Mouse (Mus musculus) hindbrain, embryonic 15.5 days (tissue): ENCODE data around the gene Acsbg2. TPM values are rescaled to one million over a fixed set of nuclear protein-coding genes. Genes with fewer than 3 reads are reported as not detected.

ENCODE experiments used
- ATAC-seq: fragments of 200-750 bp; cut with Nextera tagmentation; 2 replicates; pipeline ENCODE4 v1.8.0; 2017; ENCODE audit warnings: low read depth, moderate number of reproducible peaks, moderate TSS enrichment; ENCODE audit not compliant: low FRiP score
- H3K27ac ChIP-seq: fragments of 300-500 bp; sonication (generic); replicated peaks from 2 replicates; pipeline ENCODE4 v1.5.1; 2015; ENCODE audit warnings: mild to moderate bottlenecking, inconsistent platforms
- H3K27me3 ChIP-seq: fragments of 300-500 bp; sonication (generic); 2 replicates; pipeline ENCODE4 v1.6.1; 2015; ENCODE audit warnings: control low read depth, inconsistent platforms
- H3K36me3 ChIP-seq: fragments of 300-500 bp; sonication (generic); 2 replicates; pipeline ENCODE4 v1.6.1; 2015; ENCODE audit warnings: control low read depth, inconsistent platforms
- H3K4me1 ChIP-seq: fragments of 300-500 bp; sonication (generic); replicated peaks from 2 replicates; pipeline ENCODE4 v1.6.1; 2015; ENCODE audit warnings: control low read depth, inconsistent platforms
- H3K4me2 ChIP-seq: fragments of 300-500 bp; sonication (generic); 2 replicates; pipeline ENCODE4 v1.6.1; 2015; ENCODE audit warnings: moderate library complexity, mild to moderate bottlenecking, inconsistent platforms
- H3K4me3 ChIP-seq: fragments of 300-500 bp; sonication (generic); 2 replicates; pipeline ENCODE4 v1.5.1; 2015; ENCODE audit warnings: mild to moderate bottlenecking, inconsistent platforms
- H3K9ac ChIP-seq: fragments of 300-500 bp; sonication (generic); 2 replicates; pipeline ENCODE4 v1.6.1; 2015; ENCODE audit warnings: inconsistent platforms
- H3K9me3 ChIP-seq: fragments of 300-500 bp; sonication (generic); 2 replicates; pipeline ENCODE4 v1.6.1; 2016; ENCODE audit warnings: control low read depth, inconsistent platforms
- WGBS: fragments of 180-500 bp; shearing (Covaris S2); methylation state at CpG from one replicate; pipeline ENCODE4 v1.1.7; 2015; 5-methylcytosine and 5-hydroxymethylcytosine counted together
- polyA plus RNA-seq: library from polyadenylated mRNA; unstranded; fragments of >200 nt; fragmentation: Nextera tagmentation; extraction: Ambion mirVana; gene quantifications from 2 replicates; pipeline ENCODE4 v1.2.1, GENCODE M21; 2015

Gene Acsbg2
- polyA plus RNA-seq, 1 experiment from 2014 or later = not detected

DNA sequence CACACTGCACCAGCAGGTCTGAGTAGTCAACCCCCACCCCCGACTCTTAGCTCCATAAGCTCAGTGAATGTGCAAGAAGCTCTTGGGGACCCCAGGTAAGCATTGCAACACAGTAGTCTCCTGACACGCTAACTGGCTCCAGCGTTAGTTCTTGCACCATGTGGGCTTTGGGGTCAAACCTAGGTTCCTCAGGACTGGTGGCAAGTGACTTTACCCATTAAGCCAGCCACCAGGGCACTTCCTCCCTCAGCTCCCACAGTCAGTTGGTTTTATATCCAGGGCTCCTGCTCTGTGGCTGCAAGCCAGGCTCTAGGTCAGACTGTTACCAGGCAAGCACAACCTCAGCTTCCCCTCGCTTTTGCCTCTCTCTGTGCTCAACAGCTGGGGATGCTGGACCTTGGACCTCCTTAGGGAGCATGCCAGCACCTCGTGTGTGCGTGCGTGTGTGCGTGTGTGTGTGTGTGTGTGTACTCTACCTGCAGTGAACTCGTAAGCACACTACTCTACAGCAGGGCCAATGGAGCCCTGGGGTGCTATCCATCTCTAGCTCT lies 21.2 kb upstream of the Acsbg2 start:
- 88% methylated on average over 9 of the region's 9 CpGs for WGBS
- Histone ChIP-seq H3K9me3 (no peaks in the 10 kb centered on the region), H3K27me3 (no peaks in the 10 kb centered on the region), H3K4me2 (no peak overlapping the region), H3K4me3 (no peak overlapping the region), H3K9ac (no peak overlapping the region), H3K4me1 (peaks cover 14% of the 10 kb centered on the region), H3K27ac (no peak overlapping the region), H3K36me3 (peaks cover 59% of the 10 kb centered on the region)
- ATAC-seq = no peak

DNA sequence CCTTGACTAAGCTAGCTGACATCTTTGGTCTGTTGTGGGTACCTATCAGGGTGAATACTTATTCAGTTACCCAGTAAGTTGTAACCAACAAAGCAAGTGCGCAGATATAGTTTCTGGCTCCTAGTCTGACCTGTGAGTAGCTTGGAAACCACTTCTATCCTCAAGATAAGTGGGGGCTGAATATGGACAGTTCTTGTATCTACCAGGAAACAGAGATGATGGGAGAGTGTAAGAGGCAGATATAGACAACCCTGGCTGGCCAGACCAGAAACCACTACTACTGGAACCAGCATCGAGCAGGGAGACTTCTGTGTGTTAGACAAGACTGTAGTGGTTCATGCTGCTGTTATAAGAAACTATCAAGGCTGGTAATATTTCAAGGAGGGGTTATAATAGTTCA lies 15.8 kb upstream of the Acsbg2 start:
- 99% methylated on average over 2 of the region's 2 CpGs for WGBS
- H3K36me3 ChIP-seq = peaks cover 45% of the 10 kb centered on the region
- H3K9ac ChIP-seq = no peak overlapping the region
- no peak overlapping the region for H3K4me2 ChIP-seq
- no peak for ATAC-seq
- H3K4me3 ChIP-seq = no peak overlapping the region
- no peaks in the 10 kb centered on the region for H3K27me3 ChIP-seq
- no peaks in the 10 kb centered on the region for H3K9me3 ChIP-seq
- no peak overlapping the region for H3K27ac ChIP-seq
- H3K4me1 ChIP-seq = no peaks in the 10 kb centered on the region

DNA sequence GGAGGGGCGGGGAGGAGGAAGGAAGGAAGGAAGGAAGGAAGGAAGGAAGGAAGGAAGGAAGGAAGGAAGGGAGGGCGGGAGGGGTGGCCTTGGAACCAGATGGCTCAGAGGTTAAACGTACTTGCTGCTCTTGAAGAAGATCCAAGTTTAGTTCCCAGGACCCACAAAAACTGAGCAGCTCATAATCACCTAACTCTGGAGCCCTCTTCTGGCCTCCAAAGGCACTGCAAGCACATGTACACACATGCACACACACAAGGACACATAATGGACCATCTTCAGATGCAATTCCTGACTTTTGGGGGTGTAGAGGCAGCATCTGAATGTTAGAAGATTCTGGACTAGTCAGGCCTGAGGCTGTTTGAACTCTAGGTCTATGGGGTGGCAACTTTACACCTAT lies 13.8 kb upstream of the Acsbg2 start:
- Histone ChIP-seq H3K9ac (no peak overlapping the region), H3K4me1 (no peaks in the 10 kb centered on the region), H3K4me2 (no peak overlapping the region), H3K36me3 (peaks cover 26% of the 10 kb centered on the region), H3K27ac (no peak overlapping the region), H3K27me3 (no peaks in the 10 kb centered on the region), H3K9me3 (no peaks in the 10 kb centered on the region), H3K4me3 (no peak overlapping the region)
- 97% methylated on average over 2 of the region's 3 CpGs for WGBS
- ATAC-seq = no peak

DNA sequence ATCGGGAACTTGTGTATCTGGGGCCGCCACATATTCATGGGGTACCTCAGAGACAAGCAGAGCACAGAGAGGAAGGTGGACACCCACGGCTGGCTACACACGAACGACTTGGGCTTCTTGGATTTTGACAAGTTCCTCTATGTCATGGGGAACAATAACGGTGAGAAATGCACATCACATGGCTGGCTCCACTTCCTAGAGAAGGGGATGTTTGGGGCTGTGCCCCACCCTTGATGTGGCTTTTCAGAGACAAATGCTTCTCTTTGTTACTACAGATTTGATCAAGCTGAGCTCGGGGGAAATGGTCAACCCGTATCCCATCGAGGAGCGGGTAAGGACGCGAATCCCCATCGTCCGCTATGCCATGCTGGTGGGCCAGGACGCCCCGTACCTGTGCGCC lies 10.6 kb upstream of the Acsbg2 start:
- 90% methylated on average over 17 of the region's 17 CpGs for WGBS

DNA sequence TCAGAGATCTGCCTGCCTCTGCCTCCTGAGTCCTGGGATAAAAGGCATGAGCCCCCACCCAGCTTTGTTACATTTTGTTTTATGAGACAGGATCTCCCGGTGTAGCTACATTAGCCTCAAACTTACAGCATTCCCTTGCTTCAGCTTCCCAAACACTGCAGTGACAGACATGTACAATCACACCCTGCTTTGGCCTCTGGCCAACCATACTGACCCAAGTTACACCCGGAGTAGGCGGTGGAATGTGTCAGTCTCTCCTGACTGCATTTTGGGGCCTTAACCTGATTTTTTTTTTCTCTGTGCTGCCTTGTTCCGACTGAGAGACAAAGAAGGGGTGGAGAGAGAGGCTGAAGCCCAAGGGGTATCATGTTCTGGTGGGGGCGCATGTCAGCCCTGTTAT lies 10.1 kb upstream of the Acsbg2 start:
- H3K4me2 ChIP-seq = no peak overlapping the region
- WGBS = 81% methylated on average over 5 of the region's 5 CpGs
- no peaks in the 10 kb centered on the region for H3K9me3 ChIP-seq
- H3K4me3 ChIP-seq = no peak overlapping the region
- no peaks in the 10 kb centered on the region for H3K4me1 ChIP-seq
- no peak overlapping the region for H3K27ac ChIP-seq
- peaks cover 3% of the 10 kb centered on the region; the same call in 1 of the 2 replicates for H3K36me3 ChIP-seq
- no peak for ATAC-seq
- H3K9ac ChIP-seq = no peak overlapping the region
- no peaks in the 10 kb centered on the region for H3K27me3 ChIP-seq

More for the DNA sequence above, 10.6 kb upstream of the Acsbg2 start:
- Histone ChIP-seq H3K4me2 (no peak overlapping the region), H3K9ac (no peak overlapping the region), H3K9me3 (no peaks in the 10 kb centered on the region), H3K27ac (no peak overlapping the region), H3K4me3 (no peak overlapping the region), H3K27me3 (no peaks in the 10 kb centered on the region), H3K4me1 (no peaks in the 10 kb centered on the region), H3K36me3 (peaks cover 4% of the 10 kb centered on the region)
- no peak for ATAC-seq

DNA sequence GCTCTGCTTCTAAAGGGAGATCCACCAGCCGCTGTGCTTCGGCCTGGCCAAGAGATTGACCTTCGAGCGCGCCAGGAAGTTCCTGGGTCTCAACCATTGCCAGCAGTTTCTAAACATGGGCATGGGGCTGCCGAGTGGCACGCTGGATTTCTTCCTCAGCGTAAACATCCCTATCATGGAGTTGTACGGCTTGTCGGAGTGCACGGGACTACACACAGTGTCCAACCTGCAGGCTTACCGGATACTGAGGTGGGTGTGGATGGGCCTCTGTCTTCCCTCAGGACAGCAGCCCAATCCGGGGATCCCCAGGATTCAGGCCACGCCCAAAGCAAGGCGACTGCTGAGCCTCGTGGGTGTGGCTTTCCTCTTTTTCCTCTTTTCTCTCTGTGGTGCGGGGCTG lies 9.4 kb upstream of the Acsbg2 start:
- no peaks in the 10 kb centered on the region for H3K9me3 ChIP-seq
- peak overlapping the region; percentile 26; the same call in 1 of the 2 replicates for H3K4me2 ChIP-seq
- H3K27ac ChIP-seq = no peak overlapping the region
- H3K27me3 ChIP-seq = no peaks in the 10 kb centered on the region
- peaks cover 3% of the 10 kb centered on the region; the same call in 1 of the 2 replicates for H3K36me3 ChIP-seq
- H3K9ac ChIP-seq = no peak overlapping the region
- H3K4me1 ChIP-seq = no peaks in the 10 kb centered on the region
- 51% methylated on average over 17 of the region's 17 CpGs for WGBS
- no peak overlapping the region for H3K4me3 ChIP-seq
- no peak for ATAC-seq

DNA sequence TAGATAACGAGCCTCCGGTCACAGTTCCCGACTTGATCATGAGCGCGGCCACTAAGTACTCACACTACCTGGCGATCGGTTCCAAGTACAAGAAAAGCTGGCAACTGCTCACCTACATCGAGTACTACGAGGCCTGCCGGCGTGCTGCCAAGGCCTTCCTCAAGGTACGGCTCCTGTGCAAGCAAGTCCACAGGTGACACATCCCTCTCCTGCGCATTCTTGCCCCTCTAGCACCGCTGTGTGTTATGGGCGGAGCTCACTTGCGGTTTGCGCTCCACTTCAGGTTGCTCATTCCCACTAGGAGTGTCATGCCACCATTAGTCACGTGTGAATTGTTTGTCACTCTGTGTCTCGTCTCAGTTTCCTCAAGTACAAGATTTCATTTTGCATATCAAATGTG lies 3.2 kb upstream of the Acsbg2 start:
- Histone ChIP-seq H3K4me2 (no peak overlapping the region), H3K27me3 (no peaks in the 10 kb centered on the region), H3K9ac (no peak overlapping the region), H3K4me1 (no peaks in the 10 kb centered on the region), H3K9me3 (no peaks in the 10 kb centered on the region), H3K36me3 (no peaks in the 10 kb centered on the region), H3K4me3 (no peak overlapping the region), H3K27ac (no peak overlapping the region)
- whole genome bisulfite sequencing = 91% methylated on average over 19 of the region's 19 CpGs
- no peak for ATAC-seq

DNA sequence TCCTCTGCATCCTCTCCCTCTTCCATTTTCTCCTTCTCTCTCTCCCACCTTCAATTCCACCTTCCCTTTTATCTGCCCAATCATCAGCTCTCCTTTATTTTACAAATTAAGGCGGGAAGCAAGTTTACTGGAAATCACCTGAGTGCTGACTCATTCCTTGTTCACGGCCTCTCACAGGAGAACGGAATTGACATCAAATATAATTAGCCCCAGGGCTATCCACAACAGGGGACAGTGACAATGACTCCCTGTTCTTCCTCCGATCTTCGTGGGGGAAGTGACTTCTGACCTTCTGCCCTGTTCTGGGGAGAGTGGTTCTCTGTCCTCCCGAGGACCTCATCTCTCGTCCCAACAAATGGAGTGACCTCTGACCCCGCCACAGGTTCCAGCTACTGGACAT lies 2.7 kb upstream of the Acsbg2 start:
- H3K27ac ChIP-seq = no peak overlapping the region
- no peak overlapping the region for H3K4me2 ChIP-seq
- WGBS = 72% methylated on average over 8 of the region's 8 CpGs
- no peak overlapping the region for H3K4me3 ChIP-seq
- H3K36me3 ChIP-seq = no peaks in the 10 kb centered on the region
- ATAC-seq = no peak
- H3K4me1 ChIP-seq = no peaks in the 10 kb centered on the region
- H3K9me3 ChIP-seq = no peaks in the 10 kb centered on the region
- no peak overlapping the region for H3K9ac ChIP-seq
- no peaks in the 10 kb centered on the region for H3K27me3 ChIP-seq

DNA sequence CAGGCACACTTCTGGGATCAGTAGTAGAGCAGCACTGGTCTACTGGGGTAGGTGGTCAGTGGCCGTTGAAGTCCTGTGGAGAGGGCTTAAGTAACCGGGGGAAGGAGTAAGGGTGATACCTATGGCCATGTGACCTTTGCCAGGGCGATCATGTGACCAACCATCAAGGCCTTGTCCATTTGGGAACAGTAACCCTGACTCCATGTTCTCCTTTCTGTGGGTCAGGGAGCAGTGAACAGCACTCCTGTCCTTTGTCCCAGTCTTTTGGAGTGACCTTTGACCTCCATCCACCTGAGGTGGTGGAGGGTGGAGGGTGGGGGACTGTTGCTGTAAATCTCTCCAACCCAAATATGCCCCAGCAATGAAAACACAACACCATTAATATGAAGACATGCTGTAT lies 2.2 kb upstream of the Acsbg2 start:
- WGBS = 83% methylated on average over 3 of the region's 3 CpGs
- ATAC-seq = no peak
- no peaks in the 10 kb centered on the region for H3K36me3 ChIP-seq

DNA sequence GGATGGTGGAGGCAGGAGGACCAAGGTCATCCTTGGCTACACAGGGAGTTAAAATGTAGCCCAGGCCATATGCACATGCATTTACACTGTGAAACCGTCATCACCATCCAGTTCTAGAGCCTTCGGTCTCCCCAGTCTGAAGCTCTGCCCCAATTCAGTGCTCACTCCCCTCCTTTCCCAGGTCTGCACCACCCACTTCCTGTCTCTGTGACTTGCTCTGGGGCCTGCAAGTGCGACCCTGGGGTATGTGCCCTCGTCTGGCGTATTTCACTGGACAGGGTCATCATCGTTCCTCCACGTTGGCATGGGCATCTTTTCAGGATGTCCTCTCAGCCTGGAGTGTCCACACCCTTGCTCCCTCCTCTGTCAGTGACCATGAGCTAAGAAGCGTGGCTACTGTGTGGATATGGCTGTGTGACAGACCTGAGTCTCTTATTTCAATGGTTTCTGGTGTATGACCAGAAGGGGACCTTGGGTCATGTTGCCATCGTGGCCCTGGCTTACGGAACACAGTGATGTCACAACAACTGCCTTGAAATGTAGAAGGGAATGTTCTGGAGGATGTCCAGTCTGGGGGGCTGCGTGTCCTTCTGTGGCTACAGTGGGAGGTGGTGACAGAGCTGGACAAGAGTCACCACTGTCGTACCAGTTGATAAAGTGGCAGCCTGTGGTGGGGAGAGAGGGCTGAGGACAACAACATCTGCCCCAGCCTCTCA lies 847 bp upstream of the Acsbg2 start, which contains the start of gene 1700061G19Rik:
Gene 1700061G19Rik, plus strand, starts transcription at position 542 of the 716 bp plus-strand sequence.
- ATAC-seq = no peak
- Histone ChIP-seq H3K4me2 (no peak within 1 kb of the TSS), H3K27ac (no peak within 1 kb of the TSS), H3K9me3 (no peaks in the 10 kb centered on the region), H3K27me3 (no peaks in the 10 kb centered on the region), H3K36me3 (no peaks in the 10 kb centered on the region), H3K9ac (no peak within 1 kb of the TSS), H3K4me3 (no peak within 1 kb of the TSS), H3K4me1 (no peaks in the 10 kb centered on the region)
- WGBS = 88% methylated on average over 12 of the region's 12 CpGs

More for the DNA sequence above, 2.2 kb upstream of the Acsbg2 start:
- no peaks in the 10 kb centered on the region for H3K27me3 ChIP-seq
- no peak overlapping the region for H3K4me2 ChIP-seq
- H3K9me3 ChIP-seq = no peaks in the 10 kb centered on the region
- H3K4me3 ChIP-seq = no peak overlapping the region
- no peak overlapping the region for H3K9ac ChIP-seq
- no peak overlapping the region for H3K27ac ChIP-seq
- H3K4me1 ChIP-seq = no peaks in the 10 kb centered on the region

DNA sequence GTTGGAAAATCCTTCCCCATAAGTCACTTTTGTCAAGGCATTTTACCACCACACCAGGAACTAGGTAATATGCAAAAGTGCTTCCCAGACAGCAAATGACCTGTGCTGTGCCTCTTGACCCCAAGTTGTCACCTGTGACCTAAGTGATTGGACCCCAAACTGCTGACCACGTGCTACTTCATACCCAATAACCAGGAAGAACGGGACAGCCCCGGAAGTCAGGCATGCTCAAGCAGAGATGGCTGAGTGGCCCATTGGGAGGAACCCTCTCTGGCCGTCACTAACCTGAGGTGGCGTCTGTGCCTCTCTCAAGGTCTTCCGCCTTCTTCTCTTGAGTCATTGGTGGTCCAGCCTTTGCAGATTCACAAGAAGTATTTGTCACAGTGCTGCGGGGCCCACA lies 1.7 kb downstream of the Acsbg2 start:
- no peaks in the 10 kb centered on the region for H3K36me3 ChIP-seq
- no peak overlapping the region for H3K9ac ChIP-seq
- H3K4me1 ChIP-seq = no peaks in the 10 kb centered on the region
- WGBS = 85% methylated on average over 7 of the region's 7 CpGs
- H3K4me2 ChIP-seq = no peak overlapping the region
- H3K9me3 ChIP-seq = no peaks in the 10 kb centered on the region
- no peaks in the 10 kb centered on the region for H3K27me3 ChIP-seq
- ATAC-seq = no peak
- no peak overlapping the region for H3K4me3 ChIP-seq
- no peak overlapping the region for H3K27ac ChIP-seq

DNA sequence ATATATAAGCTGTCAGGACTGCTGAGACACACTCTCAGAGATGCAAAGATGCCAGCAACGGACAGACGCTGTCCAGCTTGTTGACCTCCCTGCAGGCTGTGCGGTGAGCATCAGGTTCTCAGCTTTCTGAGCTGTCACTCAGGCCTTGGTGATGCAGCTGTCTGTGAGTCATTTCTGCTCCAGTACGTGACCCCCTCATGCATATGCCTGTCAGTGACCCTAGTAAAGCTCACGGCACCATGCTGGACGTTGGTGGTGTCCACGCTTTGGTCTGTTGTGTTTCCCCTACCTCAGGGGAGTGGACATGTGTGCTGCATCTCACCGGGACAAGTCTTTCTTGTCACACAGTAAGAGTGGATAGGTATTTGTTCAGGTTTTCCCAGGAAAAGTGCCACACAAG lies 2.5 kb downstream of the Acsbg2 start:
- Histone ChIP-seq H3K36me3 (no peaks in the 10 kb centered on the region), H3K27me3 (no peaks in the 10 kb centered on the region), H3K4me1 (no peaks in the 10 kb centered on the region), H3K27ac (no peak overlapping the region), H3K9me3 (no peaks in the 10 kb centered on the region), H3K4me3 (no peak overlapping the region), H3K4me2 (no peak overlapping the region), H3K9ac (no peak overlapping the region)
- WGBS = 69% methylated on average over 8 of the region's 8 CpGs
- no peak for ATAC-seq
